28 mouse cellular contexts compared by ENCODE assay signal in genomic region chr12:76476146-76476545, GRCm38 (mm10). TPM values are rescaled to one million over a fixed set of nuclear protein-coding genes. Genes with fewer than 3 reads are reported as not detected.
"Had no signal": no experiment of that assay in that cellular context is flagged by ENCODE, and none has a peak within 500 bp of the region (broad histone marks: within the 10 kb centered on the region; RNA-seq: fewer than 3 reads in every experiment).

No protein-coding gene starts in this region.

- DNase-seq: forebrain, postnatal 0 days; gastrocnemius, postnatal 10 days; gastrocnemius, postnatal 25 days; heart, adult 18-20 months; heart, postnatal 10 days; heart, postnatal 4 days; kidney, adult 11 months; kidney, adult 2 months; kidney, adult 9 months; kidney, postnatal 14 days; kidney, postnatal 36 days; liver had no signal

- H3K4me2 ChIP-seq: heart, embryonic 12.5 days; hindbrain, embryonic 12.5 days; hindbrain, embryonic 14.5 days; kidney, embryonic 15.5 days; limb, embryonic 12.5 days; liver, embryonic 11.5 days had no signal

- H3K27ac ChIP-seq: heart, embryonic 10.5 days; hindbrain, embryonic 10.5 days; hindbrain, embryonic 12.5 days; hindbrain, embryonic 14.5 days; kidney, embryonic 15.5 days; kidney, postnatal 0 days; layer of hippocampus, adult 2 months; left cerebral cortex, adult 2 months; limb, embryonic 10.5 days; limb, embryonic 12.5 days had no signal

- H3K27me3 ChIP-seq: heart, embryonic 12.5 days; hindbrain, embryonic 12.5 days; kidney, embryonic 15.5 days; limb, embryonic 12.5 days had no signal

- H3K4me1 ChIP-seq: hindbrain, embryonic 12.5 days had no signal

- H3K4me3 ChIP-seq: heart, embryonic 10.5 days; heart, embryonic 12.5 days; hindbrain, embryonic 10.5 days; hindbrain, embryonic 12.5 days; kidney, embryonic 15.5 days; layer of hippocampus, adult 2 months; left cerebral cortex, adult 2 months; limb, embryonic 10.5 days; limb, embryonic 12.5 days had no signal

- ATAC-seq: forebrain, postnatal 0 days; hindbrain, embryonic 16.5 days; inflammation-experienced regulatory T-cells, adult 6 months had no signal

- H3K36me3 ChIP-seq: heart, embryonic 10.5 days; heart, embryonic 12.5 days; hindbrain, embryonic 10.5 days; hindbrain, embryonic 12.5 days; kidney, embryonic 15.5 days; limb, embryonic 10.5 days; limb, embryonic 12.5 days had no signal

- H3K9ac ChIP-seq: forebrain, postnatal 0 days; heart, embryonic 12.5 days; hindbrain, embryonic 12.5 days; hindbrain, embryonic 14.5 days; kidney, embryonic 15.5 days; limb, embryonic 12.5 days had no signal

- H3K9me3 ChIP-seq: heart, embryonic 10.5 days; hindbrain, embryonic 10.5 days; hindbrain, embryonic 12.5 days; kidney, embryonic 15.5 days; limb, embryonic 10.5 days; limb, embryonic 12.5 days had no signal

RNA-seq across cellular contexts. Expression of gene Ppp1r36, which starts 58.8 kb away (rescaled TPM):
- total RNA-seq: gastrocnemius, postnatal 25 days; granulocyte monocyte progenitor cell, adult 5-6 weeks; heart, postnatal 25 days had no signal
- polyA plus RNA-seq: inflammation-experienced regulatory T-cells, adult 6 months had no signal
